Mouse (Mus musculus): ENCODE data around the gene Spindoc.

DNA sequence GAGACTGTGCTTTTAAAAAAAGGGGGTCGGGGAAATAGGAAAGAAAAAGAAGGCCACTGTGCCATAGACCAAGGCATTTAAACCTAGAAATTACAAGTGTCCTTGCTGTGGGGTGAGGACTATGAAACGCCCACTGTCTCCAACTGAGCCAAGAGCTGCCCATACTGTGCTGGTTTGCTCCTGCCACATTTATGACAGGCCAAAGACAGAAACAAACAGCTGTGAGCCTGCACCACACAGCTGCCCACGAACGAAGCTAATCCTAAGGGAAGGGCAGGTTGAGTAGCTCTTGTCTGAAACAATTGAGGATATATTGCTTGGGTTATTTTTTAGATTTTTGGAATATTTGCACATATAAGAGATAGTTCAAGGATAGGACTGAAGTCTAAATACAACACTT lies 66.0 kb downstream of the Spindoc start:
- TF ChIP-seq CTCF (IDR thresholded peaks at IDR 0.05) (no peak), EP300 (IDR thresholded peaks at IDR 0.05) (no peak)
